Mouse (Mus musculus) thymus, postnatal 0 days (tissue): ENCODE measurements around the gene Tyrp1. TPM values are rescaled to one million over a fixed set of nuclear protein-coding genes. Genes with fewer than 3 reads are reported as not detected.

Experiments used
- DNase-seq: peaks from one replicate; pipeline ENCODE4 v3.0.0-alpha.2; 2015; ENCODE audit warnings: low spot score
- polyA plus RNA-seq: library from polyadenylated mRNA; unstranded; fragments of >200 nt; fragmentation: Nextera tagmentation; extraction: Ambion mirVana; gene quantifications from 2 replicates; pipeline ENCODE4 v1.2.1, GENCODE M21; 2015

Tyrp1 gene
- polyA plus RNA-seq, 1 experiment from 2014 or later: 0.08 TPM

DNA sequence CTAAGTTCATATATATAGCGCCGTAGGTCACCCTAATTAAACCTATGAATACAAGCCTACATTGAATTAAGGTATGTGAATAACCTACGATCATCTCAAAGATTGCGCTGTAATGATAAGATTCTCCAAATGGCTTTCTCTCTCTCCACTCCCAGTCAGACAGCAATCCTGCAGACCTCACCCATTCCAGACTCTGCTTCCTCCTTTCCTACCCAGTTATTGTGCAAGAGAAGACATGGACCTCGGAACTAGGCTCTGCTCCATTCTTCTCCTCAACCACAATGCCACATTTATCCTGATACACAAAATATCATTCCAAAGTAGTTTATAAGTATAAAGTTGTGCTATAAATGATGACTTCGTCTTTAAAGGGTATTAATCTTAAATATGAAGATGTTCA lies 57.1 kb downstream of the Tyrp1 start:
- DNase-seq: no peak

DNA sequence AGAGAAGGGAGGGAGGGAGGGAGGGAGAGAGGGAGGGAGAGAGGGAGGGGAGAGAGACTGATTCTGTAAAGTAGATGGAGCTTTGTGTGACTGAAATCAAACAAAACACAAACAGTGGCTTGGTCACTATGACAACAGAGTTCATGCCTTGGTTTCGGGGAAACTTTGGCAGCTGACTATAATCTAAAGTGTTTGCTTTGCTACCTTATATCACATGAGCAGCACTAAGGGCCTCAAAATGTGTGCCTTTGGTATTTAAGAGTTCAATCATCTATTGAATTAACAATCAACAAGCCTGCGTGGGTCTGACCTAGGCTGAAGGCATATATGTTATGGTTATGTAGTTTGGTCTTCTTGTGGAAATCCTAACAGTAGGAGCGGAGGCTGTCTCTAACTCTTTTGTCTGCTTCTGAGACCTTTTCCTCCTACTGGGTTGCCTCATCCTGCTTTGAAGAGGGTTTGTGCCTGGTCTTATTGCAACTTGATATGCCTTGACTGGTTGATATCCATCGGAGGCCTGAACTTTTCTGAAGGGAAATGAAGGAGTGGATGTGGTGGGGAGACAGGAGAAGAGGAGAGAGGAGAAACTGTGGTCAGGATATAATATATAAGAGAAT lies 61.5 kb downstream of the Tyrp1 start:
- DNase-seq: no peak

Other genes with a start within 250 kb of the Tyrp1 start
- gene Lurap1l, start 76.5 kb downstream of the Tyrp1 start, polyA plus RNA-seq: 3.9 and 4.4 TPM in 2 replicates